Mouse (Mus musculus) CD4-positive, CD25-positive, alpha-beta regulatory T cell, adult 9 weeks (primary cell): Measurements from ENCODE around the gene Igfbp6. TPM values are rescaled to one million over a fixed set of nuclear protein-coding genes. Genes with fewer than 3 reads are reported as not detected.

Experiments used
- polyA plus RNA-seq: library from polyadenylated mRNA; unstranded; fragments of 100-300 nt; shearing (Covaris generic); gene quantifications from one replicate; pipeline ENCODE4 v1.2.1, GENCODE M21; 2017

Igfbp6 gene
- 0.41 TPM for polyA plus RNA-seq

GRCm38 (mm10) chr15:102144274-102144711 lies at the start of gene Igfbp6:
TSS of gene Igfbp6 (plus strand) at chr15:102144362.

GRCm38 (mm10) chr15:102100161-102100981 lies 43.8 kb upstream of the Igfbp6 start, which contains the start of gene Tns2:
TSS of gene Tns2 (plus strand) at chr15:102100413.

GRCm38 (mm10) chr15:102136129-102136758 lies 7.9 kb upstream of the Igfbp6 start, which contains the start of gene Spryd3:
TSS of gene Spryd3 (minus strand) at chr15:102136234.

GRCm38 (mm10) chr15:102150301-102151135 lies 6.4 kb downstream of the Igfbp6 start, which contains the start of gene Soat2:
TSS of gene Soat2 (plus strand) at chr15:102150526.

Other genes starting within 250 kb of the Igfbp6 start
- gene Krt4, start 219.6 kb upstream of the Igfbp6 start, polyA plus RNA-seq = not detected
- gene Krt79, start 204.0 kb upstream of the Igfbp6 start, polyA plus RNA-seq = not detected
- gene Krt78, start 190.1 kb upstream of the Igfbp6 start, polyA plus RNA-seq = not detected
- not detected for gene Krt8, start 139.9 kb upstream of the Igfbp6 start, polyA plus RNA-seq
- 1.3 TPM for gene Krt18, start 116.2 kb upstream of the Igfbp6 start, polyA plus RNA-seq
- 162 TPM for gene Eif4b, start 70.6 kb upstream of the Igfbp6 start, polyA plus RNA-seq
- gene Tns2, start 43.9 kb upstream of the Igfbp6 start, polyA plus RNA-seq = 1.8 TPM
- gene Spryd3, start 8.1 kb upstream of the Igfbp6 start, polyA plus RNA-seq = 67.5 TPM
- 0.91 TPM for gene Soat2, start 6.2 kb downstream of the Igfbp6 start, polyA plus RNA-seq
- 48.6 TPM for gene Zfp740, start 58.9 kb downstream of the Igfbp6 start, polyA plus RNA-seq
- gene Csad, start 60.4 kb downstream of the Igfbp6 start, polyA plus RNA-seq = 18.0 TPM
- gene Itgb7, start 87.6 kb downstream of the Igfbp6 start, polyA plus RNA-seq = 649 TPM
- gene Rarg, start 113.2 kb downstream of the Igfbp6 start, polyA plus RNA-seq = 46.8 TPM
- gene Gm9918, start 126.2 kb downstream of the Igfbp6 start, polyA plus RNA-seq = not detected
- 63.4 TPM for gene Mfsd5, start 135.1 kb downstream of the Igfbp6 start, polyA plus RNA-seq
- gene Espl1, start 151.9 kb downstream of the Igfbp6 start, polyA plus RNA-seq = 1.7 TPM
- 684 TPM for gene Pfdn5, start 181.8 kb downstream of the Igfbp6 start, polyA plus RNA-seq
- gene Myg1, start 187.3 kb downstream of the Igfbp6 start, polyA plus RNA-seq = 119 TPM
- 60.5 TPM for gene Aaas, start 206.4 kb downstream of the Igfbp6 start, polyA plus RNA-seq
- not detected for gene Sp7, start 222.8 kb downstream of the Igfbp6 start, polyA plus RNA-seq